In the genomic region with DNA sequence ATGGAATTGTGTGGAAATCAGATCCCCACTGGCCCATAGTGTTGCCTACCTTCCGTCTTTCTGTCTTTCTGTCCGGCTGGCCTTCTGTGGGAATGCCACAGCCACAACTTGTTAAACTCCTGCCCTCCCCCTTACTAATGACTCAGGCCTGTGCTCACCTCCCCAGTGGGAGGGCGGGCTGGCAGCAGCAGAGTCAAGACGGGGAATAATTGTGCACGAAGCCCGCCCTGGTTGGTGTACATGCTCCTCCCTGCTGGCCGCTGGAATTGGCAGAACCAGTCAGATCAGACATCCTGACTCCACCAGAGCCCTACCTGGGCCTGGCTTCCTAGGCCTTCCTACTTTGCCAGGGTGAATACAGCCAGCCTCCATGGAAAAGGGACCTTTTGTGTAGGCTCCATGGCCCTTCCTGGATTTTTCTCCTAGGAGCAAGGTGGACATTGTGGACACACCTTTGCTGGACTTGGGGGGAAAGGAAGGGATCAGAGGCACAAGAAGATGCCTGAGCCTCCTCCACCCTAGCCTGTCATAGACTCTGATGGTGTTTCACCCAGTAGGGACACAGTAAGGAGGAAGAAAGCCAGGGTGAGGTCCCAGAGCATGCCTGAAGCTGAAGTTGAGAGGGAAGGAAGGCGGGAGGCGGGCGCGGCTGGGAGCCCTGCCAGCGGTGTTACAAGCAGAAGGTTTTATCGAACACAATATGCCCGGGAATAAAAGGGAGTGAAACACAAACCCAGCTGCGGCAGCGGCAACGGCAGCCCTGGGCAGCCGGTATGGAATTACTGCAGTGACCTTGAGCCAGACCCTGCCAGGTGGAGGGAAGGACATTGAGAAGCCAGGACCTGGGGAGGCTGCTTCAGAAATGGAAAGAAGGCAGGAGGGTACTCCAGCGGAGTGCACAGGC, we compare ENCODE assay signal across 8 mouse cellular contexts. TPM values are rescaled to one million over a fixed set of nuclear protein-coding genes. Genes with fewer than 3 reads are reported as not detected.
DNase-seq lines count a peak whose midpoint lies in the region; ATAC-seq and TF ChIP-seq lines count a peak whose summit lies in the region.

No protein-coding gene starts in this region.

- no peak overlapping the region; the same call in 1 of the 2 replicates for H3K9ac ChIP-seq in hindbrain, postnatal 0 days (replicated peaks; ENCODE audit: low read length)
- no peak overlapping the region for H3K9ac ChIP-seq in midbrain, embryonic 14.5 days (replicated peaks; ENCODE audit: low read length)

- ATAC-seq in hindbrain, postnatal 0 days, result no peak
- ATAC-seq in midbrain, embryonic 14.5 days (ENCODE audit: low FRiP score, low TSS enrichment), result no peak; the same call in 1 of the 2 replicates

- no peaks in the 10 kb centered on the region for H3K36me3 ChIP-seq in forebrain, embryonic 10.5 days (replicated peaks)
- no peaks in the 10 kb centered on the region for H3K36me3 ChIP-seq in hindbrain, postnatal 0 days (ENCODE audit: insufficient read depth, low read length)
- H3K36me3 ChIP-seq in midbrain, embryonic 14.5 days (ENCODE audit: control insufficient read depth, insufficient read depth, low read length), result no peaks in the 10 kb centered on the region

- 18% methylated on average over 19 of the region's 19 CpGs for WGBS in forebrain, embryonic 10.5 days
- 22% methylated on average over 19 of the region's 19 CpGs for WGBS in hindbrain, postnatal 0 days
- 22% methylated on average over 19 of the region's 19 CpGs for WGBS in midbrain, embryonic 14.5 days

- peaks cover 81% of the 10 kb centered on the region for H3K27me3 ChIP-seq in forebrain, embryonic 10.5 days (ENCODE audit: poor library complexity, severe bottlenecking)
- peaks cover 6% of the 10 kb centered on the region; the same call in 1 of the 2 replicates for H3K27me3 ChIP-seq in hindbrain, postnatal 0 days (ENCODE audit: insufficient read depth, low read length)
- peaks cover 8% of the 10 kb centered on the region; the same call in 1 of the 2 replicates for H3K27me3 ChIP-seq in midbrain, embryonic 14.5 days (ENCODE audit: control insufficient read depth, insufficient read depth, low read length)

- peak overlapping the region; percentile 59 for H3K4me2 ChIP-seq in hindbrain, postnatal 0 days (ENCODE audit: low read depth, low read length)
- H3K4me2 ChIP-seq in midbrain, embryonic 14.5 days (ENCODE audit: low read length), result peak overlapping the region; percentile 11; the same call in 1 of the 2 replicates

- TF ChIP-seq CTCF in hindbrain, postnatal 0 days (IDR thresholded peaks at IDR 0.05; ENCODE audit: low read depth), result no peak

- H3K4me1 ChIP-seq in forebrain, embryonic 10.5 days, result peaks cover 48% of the 10 kb centered on the region
- peaks cover 20% of the 10 kb centered on the region for H3K4me1 ChIP-seq in hindbrain, postnatal 0 days (ENCODE audit: insufficient read depth, low read length)
- H3K4me1 ChIP-seq in midbrain, embryonic 14.5 days (ENCODE audit: control insufficient read depth, insufficient read depth, low read length), result peaks cover 23% of the 10 kb centered on the region

- H3K27ac ChIP-seq in forebrain, embryonic 10.5 days, result peak overlapping the region; percentile 64
- peak overlapping the region; percentile 74 for H3K27ac ChIP-seq in hindbrain, postnatal 0 days
- no peak overlapping the region for H3K27ac ChIP-seq in midbrain, embryonic 14.5 days (replicated peaks; ENCODE audit: low read depth, low read length)

- DNase-seq in 3134 (ENCODE audit: extremely low read depth, insufficient read length, low spot score), result peak; percentile 82
- DNase-seq in adrenal gland, postnatal 25 days, result peak; percentile 76
- no peak for DNase-seq in forebrain, embryonic 10.5 days (ENCODE audit: extremely low spot score, low spot score)
- DNase-seq in hindbrain, postnatal 0 days (ENCODE audit: low spot score), result peak; percentile 25
- DNase-seq in left cerebral cortex, adult 11 months (ENCODE audit: low spot score), result peak; percentile 25
- DNase-seq in midbrain, embryonic 14.5 days, result peak; percentile 55
- DNase-seq in urinary bladder, postnatal 14 days (ENCODE audit: low spot score), result peak; percentile 85
- DNase-seq in adipocyte (ENCODE audit: low spot score), result no peak

- H3K9me3 ChIP-seq in forebrain, embryonic 10.5 days, result no peaks in the 10 kb centered on the region
- no peaks in the 10 kb centered on the region for H3K9me3 ChIP-seq in hindbrain, postnatal 0 days (ENCODE audit: low read length)
- H3K9me3 ChIP-seq in midbrain, embryonic 14.5 days (ENCODE audit: control insufficient read depth, low read length), result no peaks in the 10 kb centered on the region

- H3K4me3 ChIP-seq in forebrain, embryonic 10.5 days, result peak overlapping the region; percentile 49
- peak overlapping the region; percentile 37; the same call in 1 of the 2 replicates for H3K4me3 ChIP-seq in hindbrain, postnatal 0 days (ENCODE audit: low read length)
- no peak overlapping the region for H3K4me3 ChIP-seq in midbrain, embryonic 14.5 days (replicated peaks; ENCODE audit: low read depth, low read length)

RNA-seq across cellular contexts. Expression of a gene that starts 1.4 kb away (rescaled TPM):
- 14.6 and 18.7 TPM in 2 replicates for total RNA-seq in adrenal gland, postnatal 25 days (2021)
- 1.6 and 2.0 TPM in 2 replicates for polyA plus RNA-seq in forebrain, embryonic 10.5 days (2016; fragmentation: Nextera tagmentation; extraction: Ambion mirVana)
- total RNA-seq in hindbrain, postnatal 0 days (2014; rRNA removed), result 2.7 and 6.2 TPM in 2 replicates
- polyA plus RNA-seq in hindbrain, postnatal 0 days (2015; fragmentation: Nextera tagmentation; extraction: Ambion mirVana), result 3.6 and 3.7 TPM in 2 replicates
- polyA plus RNA-seq in midbrain, embryonic 14.5 days (2014; fragmentation: Nextera tagmentation; extraction: Ambion mirVana), result 0.23 and 0.43 TPM in 2 replicates

RNA-seq across cellular contexts. Expression of a gene that starts 12.4 kb away (rescaled TPM):
- total RNA-seq in adrenal gland, postnatal 25 days (2021), result not detected in 2 replicates
- not detected in 2 replicates for polyA plus RNA-seq in forebrain, embryonic 10.5 days (2016; fragmentation: Nextera tagmentation; extraction: Ambion mirVana)
- 1.5 and 11.8 TPM in 2 replicates for total RNA-seq in hindbrain, postnatal 0 days (2014; rRNA removed)
- polyA plus RNA-seq in hindbrain, postnatal 0 days (2015; fragmentation: Nextera tagmentation; extraction: Ambion mirVana), result 1.0 and 1.6 TPM in 2 replicates
- 0.42 and 0.54 TPM in 2 replicates for polyA plus RNA-seq in midbrain, embryonic 14.5 days (2014; fragmentation: Nextera tagmentation; extraction: Ambion mirVana)

RNA-seq across cellular contexts. Expression of a gene that starts 23.2 kb away (rescaled TPM):
- total RNA-seq in adrenal gland, postnatal 25 days (2021), result 5.9 and 8.5 TPM in 2 replicates
- polyA plus RNA-seq in forebrain, embryonic 10.5 days (2016; fragmentation: Nextera tagmentation; extraction: Ambion mirVana), result 3.4 and 4.5 TPM in 2 replicates
- 2.3 and 4.8 TPM in 2 replicates for total RNA-seq in hindbrain, postnatal 0 days (2014; rRNA removed)
- polyA plus RNA-seq in hindbrain, postnatal 0 days (2015; fragmentation: Nextera tagmentation; extraction: Ambion mirVana), result 1.1 and 1.5 TPM in 2 replicates
- polyA plus RNA-seq in midbrain, embryonic 14.5 days (2014; fragmentation: Nextera tagmentation; extraction: Ambion mirVana), result 2.1 and 3.3 TPM in 2 replicates

RNA-seq across cellular contexts. Expression of a gene that starts 24.3 kb away (rescaled TPM):
- 0.24 and 1.0 TPM in 2 replicates for total RNA-seq in adrenal gland, postnatal 25 days (2021)
- 7.0 and 8.3 TPM in 2 replicates for polyA plus RNA-seq in forebrain, embryonic 10.5 days (2016; fragmentation: Nextera tagmentation; extraction: Ambion mirVana)
- total RNA-seq in hindbrain, postnatal 0 days (2014; rRNA removed), result 87.7 and 90.3 TPM in 2 replicates
- 10.0 and 10.4 TPM in 2 replicates for polyA plus RNA-seq in hindbrain, postnatal 0 days (2015; fragmentation: Nextera tagmentation; extraction: Ambion mirVana)
- 20.1 and 22.7 TPM in 2 replicates for polyA plus RNA-seq in midbrain, embryonic 14.5 days (2014; fragmentation: Nextera tagmentation; extraction: Ambion mirVana)

RNA-seq across cellular contexts. Expression of a gene that starts 50.7 kb away (rescaled TPM):
- total RNA-seq in adrenal gland, postnatal 25 days (2021), result 13.1 and 18.3 TPM in 2 replicates
- polyA plus RNA-seq in forebrain, embryonic 10.5 days (2016; fragmentation: Nextera tagmentation; extraction: Ambion mirVana), result 3.7 and 5.6 TPM in 2 replicates
- total RNA-seq in hindbrain, postnatal 0 days (2014; rRNA removed), result 9.3 and 12.9 TPM in 2 replicates
- 9.2 and 11.3 TPM in 2 replicates for polyA plus RNA-seq in hindbrain, postnatal 0 days (2015; fragmentation: Nextera tagmentation; extraction: Ambion mirVana)
- 5.9 and 8.0 TPM in 2 replicates for polyA plus RNA-seq in midbrain, embryonic 14.5 days (2014; fragmentation: Nextera tagmentation; extraction: Ambion mirVana)

Comparison
In these comparisons a context has a peak if more than half of its experiments do, and no peak if none do; other contexts are left out.
1. DNase-seq: peak in 3134 (single experiment), adrenal gland, postnatal 25 days (single experiment), hindbrain, postnatal 0 days (single experiment), left cerebral cortex, adult 11 months (single experiment), midbrain, embryonic 14.5 days (single experiment) and urinary bladder, postnatal 14 days (single experiment); none in forebrain, embryonic 10.5 days (single experiment) and adipocyte (single experiment).